Mouse (Mus musculus) left cerebral cortex, adult 18-20 months (tissue): ENCODE measurements around the gene Xlr5c. TPM values are rescaled to one million over a fixed set of nuclear protein-coding genes. Genes with fewer than 3 reads are reported as not detected.
"Not testable (repeated sequence)": the region's sequence is repeated elsewhere in the genome, so short reads cannot be mapped to it uniquely, and the experiment has no call there.

Experiments
- DNase-seq, 2 experiments: peaks; one replicate each; pipeline ENCODE4 v3.0.0; 2021 to 2022; ENCODE audit warnings: low spot score in 2 of 2, mixed read lengths in 1 of 2
- long read RNA-seq, 2 experiments: library from polyadenylated mRNA; stranded (forward); transcript quantifications; one replicate each; pipeline ENCODE4 v2.0.0; 2021
- total RNA-seq, 2 experiments: library from RNA; stranded (reverse); gene quantifications; 2 replicates each; pipeline ENCODE4 v1.2.3; 2021

Gene Xlr5c
- total RNA-seq, result not detected
- long read RNA-seq, experiment 1, result 0 reads
- long read RNA-seq, experiment 2, result 0 reads

GRCm38 (mm10) chrX:73292876-73293275 lies at the start of gene Xlr5c, which contains the start of gene Xlr5a:
TSS of gene Xlr5c (minus strand) at chrX:73292976.
TSS of gene Xlr5a (minus strand) at chrX:73292976.
- DNase-seq, result not testable (repeated sequence)

DNA sequence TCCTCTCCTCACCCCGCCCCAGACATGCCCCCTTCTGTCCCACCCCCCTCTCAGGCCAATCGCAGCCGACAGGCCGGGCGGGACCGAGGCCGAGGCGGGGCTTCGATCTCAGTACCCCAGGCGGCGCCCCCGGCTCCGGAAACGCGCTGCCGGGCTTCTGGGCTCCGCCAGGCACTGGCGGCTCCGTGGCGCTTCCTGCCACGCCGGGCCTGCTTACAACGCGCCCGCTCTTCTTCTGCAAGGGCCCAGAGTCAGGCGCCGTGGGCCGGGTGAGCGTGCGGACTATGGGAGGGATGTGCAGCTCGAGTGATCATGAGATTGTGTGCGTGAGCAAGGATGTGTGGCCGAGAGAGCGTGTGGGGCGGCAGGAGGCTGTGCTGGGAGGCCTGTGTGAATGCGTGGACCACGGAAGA lies 49.7 kb upstream of the Xlr5c start, which contains the start of gene Zfp275:
Zfp275 (plus strand) TSS at position 139 of the 413 bp plus-strand sequence.
- DNase-seq, result peak; percentile 58 to 72

DNA sequence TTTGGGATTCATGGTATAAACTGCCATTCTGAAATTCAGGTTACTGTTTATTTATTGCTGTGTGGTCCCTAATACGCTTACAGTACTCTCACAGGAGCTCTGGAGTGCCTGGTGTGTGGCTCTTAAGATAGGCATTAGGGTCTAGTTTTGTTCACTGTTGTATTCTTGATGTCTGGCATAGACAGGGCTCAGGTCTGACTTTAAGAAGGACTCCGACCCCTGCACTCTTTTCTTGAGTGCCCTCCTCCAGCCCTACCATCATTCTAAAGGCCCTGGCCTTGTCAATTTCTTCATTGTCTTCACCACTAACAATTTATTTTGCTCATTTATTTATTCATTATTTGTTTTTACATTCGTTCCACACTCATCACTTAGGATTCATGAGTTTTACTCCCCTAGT lies 49.3 kb upstream of the Xlr5c start:
- no peak for DNase-seq

GRCm38 (mm10) chrX:73341473-73341872 lies 48.7 kb upstream of the Xlr5c start:
- no peak for DNase-seq

GRCm38 (mm10) chrX:73336740-73337139 lies 44.0 kb upstream of the Xlr5c start, which contains the start of gene Gm45015:
TSS of gene Gm45015 (minus strand) at chrX:73336840.
- no peak for DNase-seq

- DNase-seq, result no peak
Observed at GRCm38 (mm10) chrX:73333548-73333947, 40.8 kb upstream of the Xlr5c start.

GRCm38 (mm10) chrX:73327215-73327614 lies 34.4 kb upstream of the Xlr5c start:
- DNase-seq, result no peak

DNA sequence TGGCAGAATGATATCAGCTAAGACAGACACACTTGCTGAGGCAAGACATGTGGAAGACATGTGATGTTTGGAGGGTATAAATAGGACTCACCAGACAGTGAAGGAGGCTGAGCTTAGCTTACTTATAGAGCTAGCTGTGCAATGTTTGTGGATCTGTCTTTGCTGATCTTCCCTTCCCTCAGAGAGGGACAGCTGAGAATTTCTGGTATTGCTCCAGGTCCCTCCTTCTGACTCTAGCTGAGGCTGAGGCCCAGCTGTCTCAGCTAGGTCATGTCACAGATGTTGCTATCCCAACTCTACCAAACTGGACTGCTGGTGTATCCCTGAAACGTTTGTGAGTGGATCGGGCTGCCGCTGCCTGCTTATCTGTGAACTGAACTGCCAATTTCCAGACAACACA lies 28.3 kb upstream of the Xlr5c start:
- DNase-seq, result no peak

DNA sequence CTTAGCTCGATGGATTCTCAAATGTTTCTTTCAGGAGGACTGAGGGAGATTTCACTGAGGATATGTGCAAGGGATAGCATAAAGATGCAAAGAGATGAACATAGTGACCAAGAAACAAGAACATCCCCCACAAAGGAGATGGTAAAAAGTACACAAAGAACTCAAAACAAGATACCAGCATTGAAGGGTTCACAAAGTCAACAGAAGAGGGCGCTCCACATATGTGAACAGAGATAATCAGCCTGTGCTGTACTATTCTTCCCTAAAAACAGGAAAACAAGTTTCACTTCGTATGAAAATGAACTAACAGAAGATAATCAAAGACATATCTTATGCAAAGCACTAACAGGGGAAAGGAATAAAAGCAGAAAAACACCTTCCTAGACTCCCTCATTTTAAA lies 19.7 kb upstream of the Xlr5c start:
- DNase-seq, result peak; percentile 27 to 37

GRCm38 (mm10) chrX:73295745-73296144 lies 3.0 kb upstream of the Xlr5c start:
- not testable (repeated sequence) for DNase-seq

DNA sequence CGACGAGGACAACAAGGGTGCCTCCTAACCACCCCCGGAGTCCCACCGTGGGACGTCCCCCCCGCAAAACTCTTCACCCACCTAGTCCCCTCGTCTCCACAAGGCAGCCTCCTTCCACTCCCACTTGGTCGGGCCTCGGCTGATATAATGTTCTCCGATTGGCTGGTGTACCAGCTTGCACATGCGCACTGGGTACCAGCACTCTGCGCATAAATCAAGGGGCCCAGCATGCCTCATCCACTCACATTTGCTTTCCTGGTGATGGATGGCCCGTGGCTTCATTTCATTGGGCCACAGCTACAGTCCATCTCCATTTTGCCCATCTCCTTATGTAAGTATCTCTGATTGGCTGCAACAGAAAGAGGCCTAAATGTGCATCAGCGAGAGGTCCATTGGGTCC lies 27.5 kb downstream of the Xlr5c start, which contains the start of gene Xlr3c:
Xlr3c (minus strand) TSS at position 121 of the 400 bp plus-strand sequence.
- DNase-seq, result not testable (repeated sequence)

- DNase-seq, result not testable (repeated sequence)
Observed at GRCm38 (mm10) chrX:73262428-73262827, 30.3 kb downstream of the Xlr5c start.

- DNase-seq, result not testable (repeated sequence)
Observed at GRCm38 (mm10) chrX:73242821-73243325, 49.9 kb downstream of the Xlr5c start, which contains the start of gene Xlr4c. TSS of gene Xlr4c (minus strand) at chrX:73243130.

Other genes starting within 250 kb of the Xlr5c start
- gene Pnma3, start 228.2 kb downstream of the Xlr5c start, total RNA-seq, result 10 to 100 TPM; 15.5 to 15.9 TPM
- not detected for gene Xlr4a, start 210.5 kb downstream of the Xlr5c start, total RNA-seq
- gene Xlr3a, start 195.9 kb downstream of the Xlr5c start, total RNA-seq, result 1 to 10 TPM in 1 of 2 experiments, not detected in 1; 3.6 TPM
- gene Gm14685, start 175.9 kb downstream of the Xlr5c start, total RNA-seq, result 1 to 10 TPM in 1 of 2 experiments, under 1 TPM in 1; 0.94 to 2.3 TPM
- gene Xlr5b, start 144.2 kb downstream of the Xlr5c start, total RNA-seq, result not detected
- under 1 TPM in 1 of 2 experiments, not detected in 1; 0.89 TPM for gene DXBay18, start 143.5 kb downstream of the Xlr5c start, total RNA-seq
- gene Spin2d, start 116.0 kb downstream of the Xlr5c start, total RNA-seq, result not detected
- 1 to 10 TPM; 4.4 to 9.2 TPM for gene Xlr3b, start 100.8 kb downstream of the Xlr5c start, total RNA-seq
- gene Xlr4b, start 78.6 kb downstream of the Xlr5c start, total RNA-seq, result under 1 TPM in 1 of 2 experiments, not detected in 1; 0.95 TPM
- gene F8a, start 64.7 kb downstream of the Xlr5c start, total RNA-seq, result 10 to 100 TPM; 16.3 to 19.0 TPM
- gene Xlr4c, start 49.8 kb downstream of the Xlr5c start, total RNA-seq, result not detected
- not detected for gene Xlr3c, start 27.6 kb downstream of the Xlr5c start, total RNA-seq
- gene Xlr5a, start within 50 bp of the Xlr5c start, total RNA-seq, result not detected
- gene Gm45015, start 43.9 kb upstream of the Xlr5c start, total RNA-seq, result not detected
- 10 to 100 TPM; 16.0 to 20.2 TPM for gene Zfp275, start 49.6 kb upstream of the Xlr5c start, total RNA-seq
- gene Gm18336, start 105.8 kb upstream of the Xlr5c start, total RNA-seq, result not detected
- gene Zfp92, start 118.1 kb upstream of the Xlr5c start, total RNA-seq, result 1 to 10 TPM; 1.5 to 2.8 TPM
- not detected for gene Trex2, start 142.4 kb upstream of the Xlr5c start, total RNA-seq
- 10 to 100 TPM; 10.8 to 11.2 TPM for gene Haus7, start 166.1 kb upstream of the Xlr5c start, total RNA-seq
- gene Bgn, start 190.6 kb upstream of the Xlr5c start, total RNA-seq, result 10 to 100 TPM; 17.4 to 18.5 TPM
- gene Atp2b3, start 210.1 kb upstream of the Xlr5c start, total RNA-seq, result 10 to 100 TPM; 92.3 to 95.5 TPM